Mouse (Mus musculus): Measurements from ENCODE around the gene Vmn1r197. TPM values are rescaled to one million over a fixed set of nuclear protein-coding genes. Genes with fewer than 3 reads are reported as not detected.
"Not testable (repeated sequence)": the region's sequence is repeated elsewhere in the genome, so short reads cannot be mapped to it uniquely, and the experiment has no call there.

Vmn1r197 gene
- not detected in 2 replicates for polyA plus RNA-seq (2012; ENCODE audit: insufficient read depth, low replicate concordance)

- TF ChIP-seq FLI1 (IDR thresholded peaks at IDR 0.05; ENCODE audit: low read length), result no peak
- TF ChIP-seq GATA1 (IDR thresholded peaks at IDR 0.05; ENCODE audit: borderline replicate concordance, low read length), result no peak
- H3K4me1 ChIP-seq, result no peaks in the 10 kb centered on the region
- no peaks in the 10 kb centered on the region for H3K36me3 ChIP-seq (replicated peaks; ENCODE audit: low read length)
- no peaks in the 10 kb centered on the region for H3K27me3 ChIP-seq (replicated peaks)
- H3K9me3 ChIP-seq, result no peaks in the 10 kb centered on the region
- no peak within 1 kb of the TSS for H3K4me3 ChIP-seq (replicated peaks)
Observed at GRCm38 (mm10) chr13:22324289-22324688, at the start of gene Vmn1r197. Gene Vmn1r197, plus strand, starts transcription at chr13:22324589.

GRCm38 (mm10) chr13:22284578-22284977, 39.8 kb upstream of the Vmn1r197 start:
- H3K4me3 ChIP-seq (replicated peaks), result no peak overlapping the region
- H3K9me3 ChIP-seq, result peaks cover 3% of the 10 kb centered on the region; the same call in 1 of the 2 replicates
- no peaks in the 10 kb centered on the region for H3K4me1 ChIP-seq
- no peaks in the 10 kb centered on the region for H3K36me3 ChIP-seq (replicated peaks; ENCODE audit: low read length)
- TF ChIP-seq GATA1 (IDR thresholded peaks at IDR 0.05; ENCODE audit: borderline replicate concordance, low read length), result no peak
- no peak for TF ChIP-seq FLI1 (IDR thresholded peaks at IDR 0.05; ENCODE audit: low read length)
- no peaks in the 10 kb centered on the region for H3K27me3 ChIP-seq (replicated peaks)

DNA sequence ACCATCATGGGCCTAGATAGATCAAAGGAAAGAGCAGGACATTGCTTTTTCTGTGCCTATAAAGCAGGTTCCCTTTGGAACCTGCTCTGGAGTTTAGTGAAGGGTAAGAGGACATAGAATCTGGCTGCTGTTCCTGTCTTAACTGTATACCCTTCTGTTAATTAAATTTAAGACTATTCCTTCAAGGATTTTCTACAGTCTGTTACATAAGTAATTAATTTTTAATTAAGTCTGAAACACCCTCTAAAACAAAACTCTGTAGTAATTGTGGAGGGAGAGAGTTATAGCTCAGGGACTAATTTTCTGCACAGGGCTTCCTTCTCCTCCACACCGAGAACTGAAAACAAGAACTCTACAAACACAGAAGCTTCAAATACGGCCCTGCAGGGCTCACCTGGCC, 34.8 kb upstream of the Vmn1r197 start, which contains the start of gene Vmn1r196:
Gene Vmn1r196, plus strand, starts transcription at position 301 of the 400 bp plus-strand sequence.
- Histone ChIP-seq H3K4me3 (replicated peaks) (no peak within 1 kb of the TSS), H3K27me3 (replicated peaks) (no peaks in the 10 kb centered on the region), H3K9me3 (peaks cover 3% of the 10 kb centered on the region; the same call in 1 of the 2 replicates), H3K4me1 (no peaks in the 10 kb centered on the region), H3K36me3 (replicated peaks; ENCODE audit: low read length) (no peaks in the 10 kb centered on the region)
- no peak for TF ChIP-seq GATA1 (IDR thresholded peaks at IDR 0.05; ENCODE audit: borderline replicate concordance, low read length)
- TF ChIP-seq FLI1 (IDR thresholded peaks at IDR 0.05; ENCODE audit: low read length), result no peak

GRCm38 (mm10) chr13:22308075-22308474, 16.3 kb upstream of the Vmn1r197 start:
- not testable (repeated sequence) for H3K4me1 ChIP-seq; H3K4me3 ChIP-seq (replicated peaks); H3K36me3 ChIP-seq (replicated peaks; ENCODE audit: low read length); H3K27me3 ChIP-seq (replicated peaks)
- H3K9me3 ChIP-seq, result peaks cover 25% of the 10 kb centered on the region

- no peak for TF ChIP-seq GATA1 (IDR thresholded peaks at IDR 0.05; ENCODE audit: borderline replicate concordance, low read length)
- no peak for TF ChIP-seq FLI1 (IDR thresholded peaks at IDR 0.05; ENCODE audit: low read length)
- H3K4me3 ChIP-seq (replicated peaks), result no peak overlapping the region
- H3K27me3 ChIP-seq (replicated peaks), result no peaks in the 10 kb centered on the region
- H3K9me3 ChIP-seq, result peaks cover 24% of the 10 kb centered on the region
- no peaks in the 10 kb centered on the region for H3K4me1 ChIP-seq
- no peaks in the 10 kb centered on the region for H3K36me3 ChIP-seq (replicated peaks; ENCODE audit: low read length)
Observed at GRCm38 (mm10) chr13:22315361-22315760, 9.0 kb upstream of the Vmn1r197 start.

GRCm38 (mm10) chr13:22317366-22317765, 7.0 kb upstream of the Vmn1r197 start:
- Histone ChIP-seq H3K27me3 (replicated peaks) (no peaks in the 10 kb centered on the region), H3K36me3 (replicated peaks; ENCODE audit: low read length) (no peaks in the 10 kb centered on the region), H3K9me3 (peaks cover 18% of the 10 kb centered on the region)

DNA sequence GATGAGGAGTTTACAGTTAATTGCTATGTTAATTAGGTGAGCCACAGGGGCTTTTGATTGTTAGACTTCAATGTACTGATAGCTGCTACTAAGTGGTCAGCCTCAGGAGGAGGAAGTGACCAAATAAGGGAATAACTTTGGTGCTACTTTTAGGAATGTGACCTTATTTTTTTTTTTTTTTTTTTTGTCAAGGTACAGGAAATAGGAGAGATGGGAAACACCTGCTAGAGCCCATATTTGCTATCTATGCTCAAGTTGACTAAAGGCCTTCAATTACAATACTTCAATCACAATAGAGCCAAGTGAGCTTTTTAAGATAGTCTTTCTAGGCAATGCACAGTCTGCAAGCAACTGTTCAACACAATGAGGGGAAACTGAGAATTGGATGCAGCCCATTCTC, 4.3 kb upstream of the Vmn1r197 start:
- no peaks in the 10 kb centered on the region for H3K27me3 ChIP-seq (replicated peaks)

More at GRCm38 (mm10) chr13:22317366-22317765, 7.0 kb upstream of the Vmn1r197 start:
- TF ChIP-seq FLI1 (IDR thresholded peaks at IDR 0.05; ENCODE audit: low read length) (no peak), GATA1 (IDR thresholded peaks at IDR 0.05; ENCODE audit: borderline replicate concordance, low read length) (no peak)
- no peaks in the 10 kb centered on the region for H3K4me1 ChIP-seq
- no peak overlapping the region for H3K4me3 ChIP-seq (replicated peaks)

DNA sequence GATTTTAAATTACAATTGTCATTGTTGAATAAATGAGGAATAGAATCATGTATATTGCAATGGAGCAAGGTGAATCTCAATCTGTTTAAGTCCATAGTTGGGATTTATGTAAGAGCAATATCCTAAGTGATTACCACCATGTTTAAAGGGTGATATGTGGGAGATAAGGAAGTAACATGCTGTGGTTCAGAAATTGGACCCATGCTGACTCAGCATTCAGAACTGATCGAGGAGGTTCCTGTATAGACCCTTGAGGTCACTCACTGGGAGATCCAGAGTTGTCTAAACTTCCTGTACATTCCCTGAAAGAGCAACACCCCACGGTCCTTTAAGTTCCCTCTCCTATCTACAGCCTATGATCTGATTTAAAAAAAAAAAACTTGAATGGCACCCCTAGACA, 8.9 kb downstream of the Vmn1r197 start:
- no peaks in the 10 kb centered on the region for H3K27me3 ChIP-seq (replicated peaks)
- no peaks in the 10 kb centered on the region for H3K4me1 ChIP-seq
- H3K4me3 ChIP-seq (replicated peaks), result no peak overlapping the region
- TF ChIP-seq FLI1 (IDR thresholded peaks at IDR 0.05; ENCODE audit: low read length) (no peak), GATA1 (IDR thresholded peaks at IDR 0.05; ENCODE audit: borderline replicate concordance, low read length) (no peak)
- H3K36me3 ChIP-seq (replicated peaks; ENCODE audit: low read length), result no peaks in the 10 kb centered on the region
- H3K9me3 ChIP-seq, result no peaks in the 10 kb centered on the region

More for the DNA sequence above, 4.3 kb upstream of the Vmn1r197 start:
- TF ChIP-seq FLI1 (IDR thresholded peaks at IDR 0.05; ENCODE audit: low read length) (no peak), GATA1 (IDR thresholded peaks at IDR 0.05; ENCODE audit: borderline replicate concordance, low read length) (no peak)
- Histone ChIP-seq H3K9me3 (peaks cover 4% of the 10 kb centered on the region; the same call in 1 of the 2 replicates), H3K36me3 (replicated peaks; ENCODE audit: low read length) (no peaks in the 10 kb centered on the region), H3K4me1 (no peaks in the 10 kb centered on the region), H3K4me3 (replicated peaks) (no peak overlapping the region)

- Histone ChIP-seq H3K4me3 (replicated peaks) (no peak overlapping the region), H3K27me3 (replicated peaks) (no peaks in the 10 kb centered on the region), H3K4me1 (no peaks in the 10 kb centered on the region), H3K36me3 (replicated peaks; ENCODE audit: low read length) (no peaks in the 10 kb centered on the region), H3K9me3 (no peaks in the 10 kb centered on the region)
- TF ChIP-seq GATA1 (IDR thresholded peaks at IDR 0.05; ENCODE audit: borderline replicate concordance, low read length) (no peak), FLI1 (IDR thresholded peaks at IDR 0.05; ENCODE audit: low read length) (no peak)
Observed at GRCm38 (mm10) chr13:22335565-22335964, 11.2 kb downstream of the Vmn1r197 start.

GRCm38 (mm10) chr13:22350064-22350463, 25.7 kb downstream of the Vmn1r197 start, which contains the start of gene Vmn1r198:
Gene Vmn1r198, plus strand, starts transcription at chr13:22350364.
- Histone ChIP-seq H3K36me3 (replicated peaks; ENCODE audit: low read length) (no peaks in the 10 kb centered on the region), H3K4me3 (replicated peaks) (no peak within 1 kb of the TSS)
- no peak for TF ChIP-seq FLI1 (IDR thresholded peaks at IDR 0.05; ENCODE audit: low read length)
- no peak for TF ChIP-seq GATA1 (IDR thresholded peaks at IDR 0.05; ENCODE audit: borderline replicate concordance, low read length)

DNA sequence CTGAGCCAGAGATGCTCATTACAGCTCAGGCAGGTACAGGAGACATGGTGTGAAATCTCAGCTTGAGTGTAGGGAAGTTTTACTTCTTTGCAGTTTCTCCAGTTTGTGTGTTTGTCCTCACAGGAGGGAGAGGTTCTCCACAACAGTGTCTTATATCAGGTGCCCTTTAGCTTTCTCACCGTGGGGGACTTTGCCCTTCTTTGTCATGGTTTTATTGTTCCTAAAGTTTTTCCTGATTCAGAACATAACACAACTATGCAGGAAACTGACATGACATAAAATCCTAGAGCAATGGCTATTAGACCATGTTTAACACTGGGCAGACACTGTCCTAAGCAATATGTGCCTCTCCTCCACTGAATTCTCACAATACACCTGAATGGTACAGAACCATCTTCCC, 26.4 kb downstream of the Vmn1r197 start:
- H3K9me3 ChIP-seq, result peaks cover 4% of the 10 kb centered on the region; the same call in 1 of the 2 replicates
- H3K36me3 ChIP-seq (replicated peaks; ENCODE audit: low read length), result no peaks in the 10 kb centered on the region
- H3K27me3 ChIP-seq (replicated peaks), result no peaks in the 10 kb centered on the region
- no peak overlapping the region for H3K4me3 ChIP-seq (replicated peaks)
- H3K4me1 ChIP-seq, result no peaks in the 10 kb centered on the region
- TF ChIP-seq GATA1 (IDR thresholded peaks at IDR 0.05; ENCODE audit: borderline replicate concordance, low read length) (no peak), FLI1 (IDR thresholded peaks at IDR 0.05; ENCODE audit: low read length) (no peak)

More at GRCm38 (mm10) chr13:22350064-22350463, 25.7 kb downstream of the Vmn1r197 start, which contains the start of gene Vmn1r198:
- Histone ChIP-seq H3K9me3 (peaks cover 4% of the 10 kb centered on the region; the same call in 1 of the 2 replicates), H3K4me1 (no peaks in the 10 kb centered on the region), H3K27me3 (replicated peaks) (no peaks in the 10 kb centered on the region)

All from megakaryocyte, embryonic 14.5 days (primary cell).